Mouse (Mus musculus): ENCODE measurements around the gene Olfr136. TPM values are rescaled to one million over a fixed set of nuclear protein-coding genes. Genes with fewer than 3 reads are reported as not detected.

Olfr136 gene
- total RNA-seq (2021) = not detected

- intact Hi-C loops (cut with DNase I) = no loop called here
These were observed at the start of gene Olfr136 for GRCm38 (mm10) chr17:38329531-38329930. Gene Olfr136 (plus strand): TSS chr17:38329831.

DNA sequence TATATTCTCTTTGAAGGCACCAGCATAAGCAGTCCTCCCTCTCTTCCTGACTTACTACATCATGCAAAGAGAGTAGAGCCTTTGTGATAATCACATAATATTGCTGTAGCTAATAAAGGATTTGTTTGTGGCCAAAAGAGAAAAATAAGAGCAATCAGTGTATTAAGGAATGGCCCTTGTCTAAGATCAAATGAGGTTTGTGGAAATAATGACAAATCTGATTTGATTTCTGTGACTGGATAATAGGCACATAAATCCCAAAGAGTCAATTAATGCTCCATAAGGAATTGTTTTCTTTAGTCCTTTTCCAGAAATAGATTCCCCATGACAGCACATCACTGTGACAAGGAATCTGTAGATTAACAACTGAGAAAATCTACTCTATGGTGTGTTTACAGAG, 22.2 kb upstream of the Olfr136 start, which contains the start of gene Olfr137:
TSS of gene Olfr137 (minus strand) at position 101 of the 400 bp plus-strand sequence.
- intact Hi-C loops (cut with DNase I) = no loop called here
- DNase-seq = no peak

More at GRCm38 (mm10) chr17:38329531-38329930, at the start of gene Olfr136:
- DNase-seq = no peak

Other genes with a start within 250 kb of the Olfr136 start
- gene Olfr131, start 241.1 kb upstream of the Olfr136 start, total RNA-seq (2021) = not detected
- not detected for gene Olfr132, start 195.3 kb upstream of the Olfr136 start, total RNA-seq (2021)
- not detected for gene Olfr133, start 184.6 kb upstream of the Olfr136 start, total RNA-seq (2021)
- gene Olfr134, start 158.4 kb upstream of the Olfr136 start, total RNA-seq (2021) = not detected
- gene Olfr135, start 125.5 kb upstream of the Olfr136 start, total RNA-seq (2021) = not detected
- not detected for gene Olfr138, start 68.8 kb upstream of the Olfr136 start, total RNA-seq (2021)
- not detected for gene Olfr137, start 22.3 kb upstream of the Olfr136 start, total RNA-seq (2021)
- gene Esp36, start 90.4 kb downstream of the Olfr136 start, total RNA-seq (2021) = not detected
- gene Esp34, start 224.4 kb downstream of the Olfr136 start, total RNA-seq (2021) = not detected